Mouse (Mus musculus) kidney, postnatal 14 days (tissue): Measurements from ENCODE around the gene Med27.

Experiments used
- DNase-seq: peaks from one replicate; pipeline ENCODE4 v3.0.0; 2022; ENCODE audit warnings: mixed read lengths

Med27 gene

DNA sequence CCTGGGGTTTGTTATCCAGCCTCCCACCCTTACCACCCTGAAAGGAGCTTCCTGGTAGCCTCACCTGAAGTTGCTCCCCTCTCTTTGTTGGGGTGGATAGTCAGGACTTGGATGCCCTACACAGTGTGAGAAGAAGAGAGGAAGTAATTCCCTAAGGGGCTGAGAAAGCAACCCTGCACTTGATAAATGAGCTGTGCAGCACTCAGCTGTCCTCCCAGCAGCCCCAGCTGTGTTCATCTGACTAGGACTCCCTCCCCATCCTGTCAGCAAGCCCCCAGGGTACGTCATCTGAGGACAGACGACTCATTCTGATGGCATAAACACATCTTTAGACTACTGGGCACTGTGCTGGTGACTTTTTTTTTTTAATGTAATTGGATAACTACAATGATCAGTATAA is 127.3 kb downstream of the Med27 start:
- DNase-seq, result no peak

- DNase-seq, result no peak
These were observed 130.1 kb downstream of the Med27 start for GRCm38 (mm10) chr2:29476702-29477101.

DNA sequence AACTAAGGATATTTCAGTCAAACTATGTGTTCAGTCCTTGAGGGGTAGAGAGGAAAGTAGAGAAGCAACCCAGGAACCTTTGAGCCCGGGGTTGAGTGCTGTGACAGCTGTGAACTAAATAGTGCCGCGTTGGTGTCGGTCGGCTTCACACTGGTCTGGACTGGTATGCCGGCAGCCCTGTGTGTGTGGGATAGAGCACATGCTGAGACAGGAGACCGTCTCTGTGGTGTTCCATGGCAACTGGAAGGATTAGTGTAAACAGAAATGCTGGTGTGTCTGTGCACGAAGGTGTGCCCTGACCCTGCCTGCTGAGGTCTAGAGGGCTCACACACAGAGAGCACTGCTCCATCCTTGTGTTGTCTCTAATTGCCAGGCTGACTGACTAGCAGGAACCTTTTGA is 135.2 kb downstream of the Med27 start:
- DNase-seq, result no peak

GRCm38 (mm10) chr2:29482979-29483718 is 136.5 kb downstream of the Med27 start:
- peak; percentile 39 for DNase-seq

- peak; percentile 76 for DNase-seq
These were observed 138.9 kb downstream of the Med27 start for GRCm38 (mm10) chr2:29485519-29485918.

- DNase-seq, result no peak
These were observed 139.9 kb downstream of the Med27 start for GRCm38 (mm10) chr2:29486491-29486890.

DNA sequence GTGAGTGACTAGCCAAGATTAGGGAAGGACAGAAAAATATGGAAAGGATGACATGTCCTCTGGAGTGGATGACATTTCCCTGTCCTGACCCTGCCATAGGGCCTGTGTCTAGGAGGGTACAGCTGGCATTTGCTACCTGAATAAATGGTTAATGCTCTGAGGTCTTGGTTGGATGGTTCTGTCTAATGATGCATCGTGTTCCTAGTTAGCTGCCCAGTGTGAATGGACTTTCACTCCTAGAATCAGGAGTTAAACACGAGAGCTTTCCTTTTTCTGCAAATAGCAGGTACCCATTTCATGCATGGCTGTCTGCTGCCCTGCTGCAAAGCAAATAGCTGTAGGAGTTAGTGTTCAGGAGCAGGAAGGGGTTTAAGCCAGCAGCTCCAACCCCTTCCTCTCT is 141.0 kb downstream of the Med27 start:
- DNase-seq, result peak; percentile 54

GRCm38 (mm10) chr2:29488379-29489236 is 142.0 kb downstream of the Med27 start:
- no peak for DNase-seq

- peak; percentile 58 for DNase-seq
These were observed 145.0 kb downstream of the Med27 start for GRCm38 (mm10) chr2:29491656-29492055.

DNA sequence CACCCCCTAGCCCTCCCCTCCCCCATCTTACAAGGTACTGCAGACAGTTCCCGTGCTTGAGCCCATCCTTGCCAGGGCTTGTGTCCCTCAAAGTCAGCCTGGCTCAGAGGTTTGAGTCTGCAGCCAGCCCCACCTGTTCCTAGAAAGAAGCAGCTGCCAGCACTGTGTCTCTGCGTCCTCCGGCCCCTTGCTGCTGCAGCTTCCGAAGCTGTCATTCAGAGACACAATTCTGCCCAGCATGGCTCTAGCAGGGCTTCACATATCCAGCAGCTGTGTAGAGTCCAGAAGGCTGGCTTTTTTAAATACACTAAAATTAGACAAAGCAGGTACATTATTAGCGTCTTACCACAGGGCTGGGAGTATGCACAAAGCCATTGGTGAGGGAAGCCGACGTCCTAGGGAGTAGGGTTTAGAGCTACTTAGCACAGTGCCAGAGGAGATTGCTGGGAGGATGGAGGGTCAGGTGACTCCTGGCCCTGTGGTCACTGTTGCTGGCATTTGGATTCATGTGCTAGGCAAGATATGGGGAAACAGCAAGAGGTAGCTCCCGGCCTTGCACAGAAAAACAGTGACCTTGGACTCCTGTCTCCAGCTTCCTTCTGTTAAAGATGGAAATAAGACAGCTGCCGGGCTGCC is 146.9 kb downstream of the Med27 start:
- DNase-seq, result peak; percentile 53

GRCm38 (mm10) chr2:29495271-29495670 is 148.7 kb downstream of the Med27 start:
- peak; percentile 29 for DNase-seq

GRCm38 (mm10) chr2:29500601-29501350 is 154.2 kb downstream of the Med27 start:
- no peak for DNase-seq

DNA sequence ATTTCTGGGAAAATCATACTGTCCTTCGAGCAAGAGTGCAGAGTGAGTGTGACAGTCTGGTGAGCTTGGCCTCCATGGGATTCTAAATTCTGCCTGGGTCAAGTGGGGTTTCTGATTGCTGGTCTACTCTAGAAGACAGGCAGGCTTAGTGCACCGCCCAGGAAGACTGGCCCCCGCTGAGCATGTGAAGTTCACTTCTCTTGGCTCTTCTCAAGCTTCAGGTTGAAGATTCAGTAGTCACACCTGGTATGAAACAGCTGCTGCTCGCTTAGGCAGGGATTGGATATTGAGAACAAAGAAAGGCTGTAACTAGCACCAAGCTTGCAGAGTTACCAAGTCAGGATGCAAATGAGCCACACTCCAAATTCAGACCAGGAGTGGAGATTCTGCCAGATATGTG is 154.8 kb downstream of the Med27 start:
- DNase-seq, result no peak

- DNase-seq, result no peak
These were observed 158.2 kb downstream of the Med27 start for GRCm38 (mm10) chr2:29504848-29505247.

DNA sequence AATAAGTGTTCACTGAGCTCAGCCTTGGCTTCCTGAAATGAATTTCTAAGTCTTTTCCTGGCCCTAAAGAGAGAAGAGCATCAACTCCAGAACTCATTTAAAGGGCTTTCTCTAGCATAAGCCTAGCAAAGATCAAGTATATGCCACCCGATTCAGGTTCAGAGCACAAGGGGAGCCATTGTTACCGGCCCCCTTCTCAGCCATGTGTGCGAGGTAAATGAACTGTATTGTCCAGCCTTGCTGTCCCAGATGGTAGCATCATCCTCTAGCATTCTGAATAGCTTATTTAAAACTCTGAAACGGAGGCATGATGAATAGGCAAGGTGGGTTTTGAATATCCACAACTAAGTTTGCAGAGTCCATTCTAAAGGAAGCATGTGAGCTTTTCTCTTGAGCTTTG is 159.8 kb downstream of the Med27 start:
- no peak for DNase-seq

GRCm38 (mm10) chr2:29513131-29513530 is 166.5 kb downstream of the Med27 start:
- DNase-seq, result no peak

- no peak for DNase-seq
These were observed 168.2 kb downstream of the Med27 start for GRCm38 (mm10) chr2:29514836-29515235.

DNA sequence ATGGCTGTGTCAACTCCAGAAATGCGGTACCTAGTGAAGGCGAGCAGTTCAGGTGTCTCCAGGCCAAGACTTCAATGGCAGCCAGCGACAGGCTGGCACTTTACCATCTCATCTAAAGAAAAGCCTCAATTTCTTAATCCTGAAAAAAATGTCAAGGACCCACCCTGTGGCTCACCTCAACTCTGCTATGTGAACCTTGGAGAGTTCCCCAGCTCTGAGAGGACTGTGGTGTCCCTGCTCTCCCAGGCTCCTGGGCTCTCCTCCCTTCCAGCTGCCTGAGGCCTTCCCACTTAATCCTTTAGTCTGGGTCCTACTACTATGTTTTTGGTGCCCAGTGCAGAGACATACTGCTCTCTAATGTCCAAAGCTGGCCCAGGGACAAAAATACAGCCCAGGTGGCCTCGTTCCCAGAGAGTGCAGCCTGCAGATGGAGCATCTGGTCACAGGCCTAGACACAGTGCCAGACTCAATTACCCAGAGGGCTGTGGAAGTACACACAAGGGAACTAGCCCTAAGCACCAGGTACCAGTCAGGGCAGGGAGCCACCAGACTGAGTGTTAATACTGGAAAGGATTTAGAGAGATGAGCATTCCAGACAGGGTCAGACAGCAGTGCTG is 169.3 kb downstream of the Med27 start:
- no peak for DNase-seq

DNA sequence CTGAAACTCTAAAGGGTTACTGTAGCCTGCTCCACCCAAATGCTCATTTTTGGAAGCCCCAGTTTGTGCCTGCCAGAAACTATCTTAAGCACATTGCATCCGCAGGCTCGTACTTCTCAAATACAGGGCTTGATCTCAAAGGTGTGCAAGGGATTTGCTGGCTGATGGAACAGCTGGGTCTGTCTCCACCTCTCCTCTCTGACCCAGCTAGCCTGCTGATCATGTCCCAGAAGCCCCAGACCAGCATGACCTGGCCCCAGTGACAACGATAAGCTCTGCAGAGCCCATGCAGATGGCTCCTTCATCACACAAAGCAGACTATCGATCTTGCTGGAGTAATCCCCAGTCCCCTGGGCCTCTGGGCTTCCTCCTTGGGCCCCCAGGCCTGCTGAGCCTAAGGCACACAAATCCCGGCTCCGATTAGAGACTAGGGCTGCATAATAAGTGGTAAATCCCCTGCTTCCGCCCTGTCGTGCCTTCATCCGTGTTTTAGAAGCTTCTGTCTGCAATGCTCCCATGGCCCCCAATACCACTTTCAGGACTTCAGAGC is 170.1 kb downstream of the Med27 start:
- no peak for DNase-seq

- DNase-seq, result no peak
These were observed 172.8 kb downstream of the Med27 start for GRCm38 (mm10) chr2:29519402-29519801.

DNA sequence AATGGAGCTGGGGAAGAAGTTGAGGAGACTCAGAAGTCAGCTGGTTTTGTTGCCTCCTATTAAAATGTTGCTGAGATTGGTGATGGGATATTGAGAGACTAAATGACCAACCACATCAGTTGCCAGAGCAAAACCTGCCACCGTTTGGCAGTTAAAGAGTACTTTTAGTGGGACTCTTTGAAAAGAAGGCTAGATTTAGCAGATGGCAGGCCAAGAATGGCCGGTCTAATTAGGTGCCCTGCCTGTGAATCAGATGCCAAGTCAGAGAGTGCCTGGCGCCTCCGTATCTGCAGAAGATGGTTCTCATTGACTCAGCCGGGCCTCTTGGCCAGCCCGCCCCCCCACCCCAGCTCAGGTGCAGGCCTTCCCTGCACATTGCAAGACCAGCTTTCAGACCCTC is 173.6 kb downstream of the Med27 start:
- no peak for DNase-seq

- peak; percentile 39 for DNase-seq
These were observed 174.9 kb downstream of the Med27 start for GRCm38 (mm10) chr2:29521486-29521885.
